In the genomic region with DNA sequence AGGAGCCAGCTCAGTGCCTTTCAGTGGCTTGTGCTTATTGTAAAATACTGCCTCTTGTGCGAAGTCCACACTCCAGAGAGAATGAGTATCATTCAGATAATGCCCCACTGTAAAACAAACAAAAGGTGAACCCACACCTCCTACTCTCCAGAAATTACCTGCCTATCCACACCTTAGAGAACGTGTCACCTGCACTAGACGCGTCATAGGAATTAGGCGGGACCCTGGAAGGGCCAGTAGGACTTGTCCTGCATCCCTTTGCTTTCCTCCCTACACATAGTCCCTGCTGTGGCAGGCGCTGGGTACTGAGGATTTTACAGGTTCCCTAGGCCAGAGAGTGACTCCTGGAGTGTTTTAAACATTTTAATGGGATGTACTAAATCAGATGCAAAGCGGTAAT, we compare ENCODE assay signal across 25 mouse cellular contexts. TPM values are rescaled to one million over a fixed set of nuclear protein-coding genes. Genes with fewer than 3 reads are reported as not detected.
"Had no signal": no experiment of that assay in that cellular context is flagged by ENCODE, and none has a peak within 500 bp of the region (broad histone marks: within the 10 kb centered on the region; RNA-seq: fewer than 3 reads in every experiment).

A gene (minus strand): TSS at position 101 of the 400 bp plus-strand sequence.

- H3K9me3 ChIP-seq: lung, embryonic 15.5 days; midbrain, embryonic 13.5 days; midbrain, embryonic 15.5 days; neural tube, embryonic 13.5 days; neural tube, embryonic 15.5 days had no signal

- H3K4me2 ChIP-seq: lung, embryonic 15.5 days; midbrain, embryonic 11.5 days; midbrain, embryonic 13.5 days; midbrain, embryonic 15.5 days; neural tube, embryonic 13.5 days; neural tube, embryonic 15.5 days had no signal

- H3K27me3 ChIP-seq: lung, embryonic 15.5 days; megakaryocyte, embryonic 14.5 days; midbrain, embryonic 13.5 days; midbrain, embryonic 15.5 days; neural tube, embryonic 13.5 days; neural tube, embryonic 15.5 days had no signal

- H3K4me3 ChIP-seq: lung, embryonic 15.5 days; megakaryocyte, embryonic 14.5 days; midbrain, embryonic 13.5 days; midbrain, embryonic 15.5 days; neural tube, embryonic 13.5 days; neural tube, embryonic 15.5 days had no signal

- ATAC-seq: lung, postnatal 0 days; midbrain, embryonic 13.5 days; midbrain, embryonic 15.5 days had no signal

- H3K27ac ChIP-seq: lung, embryonic 15.5 days; macrophage; midbrain, embryonic 13.5 days; midbrain, embryonic 15.5 days; neural tube, embryonic 13.5 days; neural tube, embryonic 15.5 days had no signal

- H3K36me3 ChIP-seq: lung, embryonic 15.5 days; midbrain, embryonic 13.5 days; midbrain, embryonic 15.5 days; neural tube, embryonic 13.5 days; neural tube, embryonic 15.5 days had no signal

- H3K4me1 ChIP-seq: lung, embryonic 15.5 days; megakaryocyte, embryonic 14.5 days; midbrain, embryonic 13.5 days; midbrain, embryonic 15.5 days; neural tube, embryonic 13.5 days; neural tube, embryonic 15.5 days had no signal

- H3K9ac ChIP-seq: lung, embryonic 15.5 days; midbrain, embryonic 13.5 days; midbrain, embryonic 15.5 days; neural tube, embryonic 13.5 days; neural tube, embryonic 15.5 days had no signal

- DNase-seq: lung, adult 2 months; lung, postnatal 14 days; lung, postnatal 36 days; retina, postnatal 1 day; right cerebral cortex, adult 18-20 months; right cerebral cortex, postnatal 25 days; right cerebral cortex, postnatal 4 days; spleen, adult 18-20 months; thymus, adult 2 months; thymus, postnatal 25 days; thymus, postnatal 4 days had no signal

RNA-seq across cellular contexts. Expression of the gene that starts here (rescaled TPM):
- total RNA-seq: megakaryocyte progenitor cell, adult 5-6 weeks; monocyte, adult 5-6 weeks had no signal
- polyA plus RNA-seq: lung, postnatal 0 days; macrophage; midbrain, embryonic 11.5 days; midbrain, embryonic 13.5 days; small intestine, adult 2 months; stomach, embryonic 14.5 days; urinary bladder, adult 2 months had no signal
